Mouse (Mus musculus): ENCODE measurements at regions not wholly inside any gene's neighbourhood (a gene's known extent, or its start where the extent isn't known, plus 50 kb on each side); places are given as distances from the start of the nearest gene placed in this dataset.

GRCm38 (mm10) chr1:43633246-43633645 is 97.2 kb upstream of the 1500015O10Rik start:
- DNase-seq, result no peak

- peak; percentile 20 to 42 for DNase-seq
Measured at GRCm38 (mm10) chr1:43635718-43636117, 94.7 kb upstream of the 1500015O10Rik start.

DNA sequence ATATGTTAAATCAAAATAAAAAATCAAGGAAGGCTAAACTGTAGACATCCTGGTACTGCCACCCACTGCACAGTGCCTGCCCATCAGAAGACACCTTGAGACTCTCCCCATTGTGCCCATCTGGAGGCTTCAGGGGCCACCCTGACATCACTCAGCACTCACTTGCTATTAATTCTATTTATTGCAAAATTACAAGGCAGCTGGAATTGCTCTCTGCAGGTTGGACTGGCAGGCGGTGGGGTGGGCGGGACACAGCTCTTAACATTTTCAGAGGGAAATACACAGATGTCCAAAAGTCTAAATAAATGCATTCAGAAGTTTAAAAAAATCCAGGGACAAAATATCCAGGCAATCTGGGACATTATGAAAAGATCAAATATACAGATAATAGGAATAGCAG is 92.4 kb upstream of the 1500015O10Rik start:
- no peak for DNase-seq

- DNase-seq, result no peak
Measured at GRCm38 (mm10) chr1:43672031-43672430, 58.4 kb upstream of the 1500015O10Rik start.

Measured in kidney, postnatal 36 days (tissue).